Mouse (Mus musculus) lung, embryonic 14.5 days (tissue): Measurements from ENCODE around the gene Nrxn3. TPM values are rescaled to one million over a fixed set of nuclear protein-coding genes. Genes with fewer than 3 reads are reported as not detected.

Experiments
- ATAC-seq: fragments of 200-750 bp; cut with Nextera tagmentation; 2 replicates; pipeline ENCODE4 v1.8.0; 2017; ENCODE audit warnings: mild to moderate bottlenecking, moderate TSS enrichment, moderate library complexity; ENCODE audit not compliant: insufficient read depth
- DNase-seq: peaks from one replicate; pipeline ENCODE4 v3.0.0-alpha.2; 2015
- H3K27ac ChIP-seq: fragments of 300-500 bp; sonication (generic); 2 replicates; pipeline ENCODE4 v1.5.1; 2014; ENCODE audit warnings: low read depth, mild to moderate bottlenecking, moderate library complexity
- H3K27me3 ChIP-seq: fragments of 300-500 bp; sonication (generic); 2 replicates; pipeline ENCODE4 v1.6.1; 2014; ENCODE audit warnings: low read length, control low read depth; ENCODE audit not compliant: insufficient read depth
- H3K36me3 ChIP-seq: fragments of 300-500 bp; sonication (generic); 2 replicates; pipeline ENCODE4 v1.6.1; 2014; ENCODE audit warnings: control low read depth; ENCODE audit not compliant: insufficient read depth
- H3K4me1 ChIP-seq: fragments of 300-500 bp; sonication (generic); 2 replicates; pipeline ENCODE4 v1.6.1; 2014; ENCODE audit warnings: antibody characterized with exemption, control low read depth; ENCODE audit not compliant: insufficient read depth
- H3K4me2 ChIP-seq: fragments of 300-500 bp; sonication (generic); 2 replicates; pipeline ENCODE4 v1.6.1; 2014; ENCODE audit warnings: mild to moderate bottlenecking
- H3K4me3 ChIP-seq: fragments of 300-500 bp; sonication (generic); 2 replicates; pipeline ENCODE4 v1.5.1; 2014; ENCODE audit warnings: low read depth, low read length
- H3K9ac ChIP-seq: fragments of 300-500 bp; sonication (generic); 2 replicates; pipeline ENCODE4 v1.6.1; 2014
- H3K9me3 ChIP-seq: fragments of 300-500 bp; sonication (generic); 2 replicates; pipeline ENCODE4 v1.6.1; 2016; ENCODE audit warnings: low read depth, low read length, control low read depth
- CTCF ChIP-seq: IDR thresholded peaks from 2 replicates; pipeline ENCODE4 v1.5.1; 2016; ENCODE audit warnings: antibody characterized with exemption, low read depth
- WGBS: fragments of 180-500 bp; shearing (Covaris S2); extraction: QIAGEN DNeasy Blood & Tissue Kit; methylation state at CpG from one replicate; pipeline ENCODE4 v1.1.7; 2014; 5-methylcytosine and 5-hydroxymethylcytosine counted together
- polyA plus RNA-seq: library from polyadenylated mRNA; unstranded; fragments of >200 nt; fragmentation: Nextera tagmentation; extraction: Ambion mirVana; gene quantifications from 2 replicates; pipeline ENCODE4 v1.2.1, GENCODE M21; 2014

The Nrxn3 gene
- polyA plus RNA-seq, 1 experiment from 2014 or later = 3.9 TPM

- 34% methylated on average over 4 of the region's 4 CpGs for WGBS
- H3K9ac ChIP-seq = no peak overlapping the region
- no peaks in the 10 kb centered on the region for H3K4me1 ChIP-seq
- DNase-seq (no peak), ATAC-seq (no peak)
- no peaks in the 10 kb centered on the region for H3K36me3 ChIP-seq
- H3K27me3 ChIP-seq = no peaks in the 10 kb centered on the region
- H3K27ac ChIP-seq = no peak overlapping the region
- TF ChIP-seq CTCF = no peak
- no peak overlapping the region for H3K4me3 ChIP-seq
- no peak overlapping the region for H3K4me2 ChIP-seq
- no peaks in the 10 kb centered on the region for H3K9me3 ChIP-seq
Observed at GRCm38 (mm10) chr12:89471874-89472273, 749.2 kb downstream of the Nrxn3 start.

GRCm38 (mm10) chr12:89479096-89479495 lies 756.4 kb downstream of the Nrxn3 start:
- Histone ChIP-seq H3K9ac (no peak overlapping the region), H3K36me3 (no peaks in the 10 kb centered on the region), H3K9me3 (no peaks in the 10 kb centered on the region), H3K27me3 (no peaks in the 10 kb centered on the region), H3K27ac (no peak overlapping the region), H3K4me3 (no peak overlapping the region), H3K4me1 (no peaks in the 10 kb centered on the region), H3K4me2 (no peak overlapping the region)
- DNase-seq = peak; percentile 87
- TF ChIP-seq CTCF = peak; percentile 68
- WGBS = 19% methylated on average over 4 of the region's 4 CpGs
- ATAC-seq = no peak

- Histone ChIP-seq H3K27me3 (no peaks in the 10 kb centered on the region), H3K9ac (no peak overlapping the region), H3K4me1 (no peaks in the 10 kb centered on the region), H3K4me3 (no peak overlapping the region), H3K9me3 (no peaks in the 10 kb centered on the region), H3K27ac (no peak overlapping the region), H3K36me3 (no peaks in the 10 kb centered on the region), H3K4me2 (no peak overlapping the region)
- peak; percentile 49; the same call in 1 of the 2 replicates for ATAC-seq
- no peak for TF ChIP-seq CTCF
- peak; percentile 4 for DNase-seq
- WGBS = 36% methylated on average over 5 of the region's 5 CpGs
Observed at GRCm38 (mm10) chr12:89482223-89482622, 759.5 kb downstream of the Nrxn3 start.

- Histone ChIP-seq H3K36me3 (no peaks in the 10 kb centered on the region), H3K27ac (no peak overlapping the region), H3K9me3 (no peaks in the 10 kb centered on the region), H3K4me1 (no peaks in the 10 kb centered on the region), H3K9ac (no peak overlapping the region), H3K4me2 (no peak overlapping the region), H3K27me3 (no peaks in the 10 kb centered on the region), H3K4me3 (no peak overlapping the region)
- ATAC-seq (no peak), DNase-seq (no peak)
- no peak for TF ChIP-seq CTCF
- 49% methylated on average over 3 of the region's 3 CpGs for WGBS
Observed at GRCm38 (mm10) chr12:89504026-89504425, 781.4 kb downstream of the Nrxn3 start.

- Histone ChIP-seq H3K36me3 (no peaks in the 10 kb centered on the region), H3K4me3 (no peak overlapping the region), H3K4me1 (no peaks in the 10 kb centered on the region), H3K9ac (no peak overlapping the region), H3K27me3 (no peaks in the 10 kb centered on the region), H3K4me2 (no peak overlapping the region), H3K27ac (no peak overlapping the region), H3K9me3 (no peaks in the 10 kb centered on the region)
- peak; percentile 28; the same call in 1 of the 2 replicates for ATAC-seq
- DNase-seq = peak; percentile 89
- 43% methylated on average over 2 of the region's 2 CpGs for WGBS
- TF ChIP-seq CTCF = peak; percentile 86
Observed at GRCm38 (mm10) chr12:89505121-89505764, 782.6 kb downstream of the Nrxn3 start.

- no peak for TF ChIP-seq CTCF
- Histone ChIP-seq H3K4me3 (no peak overlapping the region), H3K4me1 (no peaks in the 10 kb centered on the region), H3K9ac (no peak overlapping the region), H3K27me3 (no peaks in the 10 kb centered on the region), H3K9me3 (no peaks in the 10 kb centered on the region), H3K36me3 (no peaks in the 10 kb centered on the region), H3K4me2 (no peak overlapping the region), H3K27ac (no peak overlapping the region)
- no peak for DNase-seq
- no peak for ATAC-seq
Observed at GRCm38 (mm10) chr12:89508970-89509369, 786.3 kb downstream of the Nrxn3 start.

- H3K36me3 ChIP-seq = no peaks in the 10 kb centered on the region
- ATAC-seq (no peak), DNase-seq (peak; percentile 87)
- peak; percentile 85 for TF ChIP-seq CTCF
- H3K27ac ChIP-seq = no peak overlapping the region
- no peaks in the 10 kb centered on the region for H3K9me3 ChIP-seq
- no peak overlapping the region for H3K9ac ChIP-seq
- WGBS = 35% methylated on average over 7 of the region's 7 CpGs
- no peaks in the 10 kb centered on the region for H3K4me1 ChIP-seq
- no peaks in the 10 kb centered on the region for H3K27me3 ChIP-seq
- H3K4me3 ChIP-seq = no peak overlapping the region
- H3K4me2 ChIP-seq = no peak overlapping the region
Observed at GRCm38 (mm10) chr12:89513759-89514158, 791.1 kb downstream of the Nrxn3 start.
